8 mouse cellular contexts compared by ENCODE assay signal in genomic region chr16:10447264-10447594, GRCm38 (mm10). TPM values are rescaled to one million over a fixed set of nuclear protein-coding genes. Genes with fewer than 3 reads are reported as not detected.
A peak's percentile ranks its signal among the peaks of the same experiment; 100 is the strongest.
DNase-seq lines count a peak whose midpoint lies in the region; ATAC-seq and TF ChIP-seq lines count a peak whose summit lies in the region.

Gene Tvp23a (minus strand): TSS chr16:10447362.

- ATAC-seq in forebrain, embryonic 15.5 days (replicated peaks) = peak; percentile 99

- peak within 1 kb of the TSS; percentile 86 for H3K4me2 ChIP-seq in forebrain, embryonic 15.5 days (replicated peaks)

- intact Hi-C loops in heart, postnatal 10 days (cut with DNase I) = no loop called here

- no peak for TF ChIP-seq CTCF in E14TG2a.4 (conservative IDR thresholded peaks at IDR 0.05; ENCODE audit: low read length)

- no peaks in the 10 kb centered on the region for H3K9me3 ChIP-seq in E14TG2a.4 (ENCODE audit: low read length)
- no peaks in the 10 kb centered on the region for H3K9me3 ChIP-seq in forebrain, embryonic 15.5 days

- H3K27ac ChIP-seq in forebrain, embryonic 15.5 days (replicated peaks) = peak within 1 kb of the TSS; percentile 89

- peak; percentile 85 for DNase-seq in cerebellum, adult 11 months
- peak; percentile 58 to 62 for DNase-seq in heart, postnatal 10 days
- DNase-seq in layer of hippocampus, postnatal 14 days (ENCODE audit: low spot score in 2 of 2) = peak; percentile 84 to 92
- peak; percentile 79 for DNase-seq in lung, postnatal 10 days
- peak; percentile 89 to 92 for DNase-seq in right cerebral cortex, adult 2 months (ENCODE audit: low spot score in 2 of 2)
- no peak for DNase-seq in thymus, adult 18-20 months

- H3K4me3 ChIP-seq in E14TG2a.4 (replicated peaks; ENCODE audit: low read length) = peak within 1 kb of the TSS; percentile 78
- peak within 1 kb of the TSS; percentile 65 for H3K4me3 ChIP-seq in forebrain, embryonic 15.5 days

- H3K9ac ChIP-seq in forebrain, embryonic 15.5 days (replicated peaks) = peak within 1 kb of the TSS; percentile 88

- WGBS in forebrain, embryonic 15.5 days = 1% methylated on average over 12 of the region's 12 CpGs

- peaks cover 26% of the 10 kb centered on the region for H3K4me1 ChIP-seq in E14TG2a.4 (replicated peaks; ENCODE audit: low read depth, low read length)
- H3K4me1 ChIP-seq in forebrain, embryonic 15.5 days = peaks cover 26% of the 10 kb centered on the region

- H3K27me3 ChIP-seq in E14TG2a.4 (ENCODE audit: insufficient read depth, low read length) = no peaks in the 10 kb centered on the region
- H3K27me3 ChIP-seq in forebrain, embryonic 15.5 days = no peaks in the 10 kb centered on the region

- H3K36me3 ChIP-seq in E14TG2a.4 (ENCODE audit: insufficient read depth, low read length) = no peaks in the 10 kb centered on the region
- no peaks in the 10 kb centered on the region for H3K36me3 ChIP-seq in forebrain, embryonic 15.5 days

RNA-seq across cellular contexts. Expression of gene Tvp23a, which starts in this region (rescaled TPM):
- polyA plus RNA-seq in forebrain, embryonic 15.5 days (2015; fragmentation: Nextera tagmentation; extraction: Ambion mirVana) = 52.1 and 53.0 TPM in 2 replicates
- under 1 TPM; 0.93 to 0.99 TPM for total RNA-seq in heart, postnatal 10 days (2021)
- 10 to 100 TPM; 30.4 to 32.0 TPM for total RNA-seq in layer of hippocampus, postnatal 14 days (2021)

Comparison
In these comparisons a context has a peak if more than half of its experiments do, and no peak if none do; other contexts are left out.
1. RNA of gene Tvp23a (total RNA-seq): 30.4 to 32.0 TPM in layer of hippocampus, postnatal 14 days; 0.93 to 0.99 TPM in heart, postnatal 10 days; every median in the first group is over 10 times any median in the second.
2. Peak in DNase-seq in heart, postnatal 10 days; RNA of the gene not detected or under 1 TPM.
3. DNase-seq: peak in cerebellum, adult 11 months (single experiment), layer of hippocampus, postnatal 14 days (2 of 2), lung, postnatal 10 days (single experiment) and right cerebral cortex, adult 2 months (2 of 2); none in thymus, adult 18-20 months (0 of 2).